Mouse (Mus musculus): ENCODE data around the gene Usp9x. TPM values are rescaled to one million over a fixed set of nuclear protein-coding genes. Genes with fewer than 3 reads are reported as not detected.

The Usp9x gene
- 242 TPM for polyA plus RNA-seq (2014; fragmentation: Illumina TruSeq; extraction: RNeasy Lipid Tissue Mini Kit (QIAGEN cat#74804); ENCODE audit: low read depth, low replicate concordance)

DNA sequence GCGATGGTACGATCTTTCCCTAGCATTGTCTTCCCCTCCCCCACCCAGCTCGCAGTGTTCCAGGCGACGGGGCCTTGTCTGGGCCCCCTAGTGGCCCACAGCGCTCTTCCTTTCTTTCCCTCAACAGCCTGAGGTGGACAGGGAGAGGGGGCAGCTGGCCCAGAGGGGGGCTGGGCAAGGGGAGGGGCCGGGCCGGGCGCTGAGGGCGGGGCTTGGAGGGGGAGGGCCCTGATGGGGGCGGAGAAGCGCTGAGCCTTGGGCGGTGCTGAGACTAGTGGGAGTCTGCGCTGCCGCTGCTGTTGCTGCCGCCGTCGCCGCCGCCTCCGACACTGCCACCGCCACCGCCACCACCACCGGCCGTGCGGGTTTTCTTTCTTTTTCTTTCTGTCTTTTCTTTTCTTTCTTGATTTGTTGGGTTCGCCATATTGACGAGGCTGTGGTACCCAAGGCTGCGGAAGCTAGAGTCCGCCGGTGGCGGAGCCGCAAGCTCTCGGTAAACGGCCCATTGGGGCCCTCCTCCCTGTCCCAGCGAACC is at the start of gene Usp9x:
TSS of gene Usp9x (plus strand) at position 258 of the 535 bp plus-strand sequence.

Other genes starting within 250 kb of the Usp9x start
- 583 TPM for gene Ddx3x, start 209.5 kb downstream of the Usp9x start, polyA plus RNA-seq (2014; fragmentation: Illumina TruSeq; extraction: RNeasy Lipid Tissue Mini Kit (QIAGEN cat#74804); ENCODE audit: low read depth, low replicate concordance)

All from kidney, adult 10 weeks (tissue).